Mouse (Mus musculus) ES-E14 (cell line): ENCODE results near the gene Krt31. TPM values are rescaled to one million over a fixed set of nuclear protein-coding genes. Genes with fewer than 3 reads are reported as not detected.

ENCODE experiments used
- DNase-seq: peaks from one replicate; pipeline ENCODE4 v3.0.0-alpha.2; 2013; ENCODE audit warnings: low read depth, low spot score
- H3K27ac ChIP-seq: 2 replicates; pipeline ENCODE4 v1.5.1; 2012; ENCODE audit warnings: low read depth, mild to moderate bottlenecking, low read length, moderate library complexity, mixed read lengths; ENCODE audit not compliant: poor library complexity, insufficient read depth, severe bottlenecking
- H3K36me3 ChIP-seq: 2 replicates; pipeline ENCODE4 v1.6.1; 2012; ENCODE audit warnings: mild to moderate bottlenecking, low read length, moderate library complexity, mixed read lengths; ENCODE audit not compliant: control insufficient read depth, poor library complexity, insufficient read depth, severe bottlenecking
- H3K4me1 ChIP-seq, 2 experiments: fragments of 150-350 bp in 1 of 2; sonication (generic) in 1 of 2; 2 replicates each; pipeline ENCODE4 v1.6.1; 2012; ENCODE audit warnings: low read length in 2 of 2, mild to moderate bottlenecking in 1 of 2, mixed read lengths in 1 of 2; ENCODE audit not compliant: control insufficient read depth in 2 of 2, insufficient read depth in 2 of 2, poor library complexity in 1 of 2
- H3K4me3 ChIP-seq, 2 experiments: fragments of 150-350 bp in 1 of 2; sonication (generic) in 1 of 2; 2 replicates each; pipeline ENCODE4 v1.5.1; 2012; ENCODE audit warnings: low read length in 2 of 2, low read depth in 1 of 2, mild to moderate bottlenecking in 1 of 2, mixed read lengths in 1 of 2; ENCODE audit not compliant: insufficient read depth in 1 of 2, poor library complexity in 1 of 2, severe bottlenecking in 1 of 2
- H3K9ac ChIP-seq: 2 replicates; pipeline ENCODE4 v1.6.1; 2012; ENCODE audit warnings: low read depth, mild to moderate bottlenecking, low read length, mixed read lengths; ENCODE audit not compliant: poor library complexity, insufficient read depth, severe bottlenecking
- H3K9me3 ChIP-seq: fragments of 150-350 bp; sonication (generic); 2 replicates; pipeline ENCODE4 v1.6.1; 2012; ENCODE audit warnings: low read depth, mild to moderate bottlenecking, low read length; ENCODE audit not compliant: control insufficient read depth, insufficient read depth
- CHD2 ChIP-seq: IDR thresholded peaks from 2 replicates; pipeline ENCODE4 v1.6.1; 2014; ENCODE audit warnings: mild to moderate bottlenecking, low read depth, low read length, inconsistent platforms
- HCFC1 ChIP-seq: IDR thresholded peaks from 2 replicates; pipeline ENCODE4 v1.6.1; 2012; ENCODE audit warnings: low read length, inconsistent platforms, borderline replicate concordance; ENCODE audit not compliant: insufficient read depth
- MAFK ChIP-seq: IDR thresholded peaks from 2 replicates; pipeline ENCODE4 v1.6.1; 2014; ENCODE audit warnings: mild to moderate bottlenecking, low read depth, low read length, inconsistent platforms; ENCODE audit not compliant: insufficient read depth
- ZC3H11A ChIP-seq: IDR thresholded peaks from 2 replicates; pipeline ENCODE4 v1.6.1; 2012; ENCODE audit warnings: low read depth, mild to moderate bottlenecking, inconsistent platforms, low read length, borderline replicate concordance
- ZNF384 ChIP-seq: IDR thresholded peaks from 2 replicates; pipeline ENCODE4 v1.6.1; 2012; ENCODE audit warnings: low read depth, low read length, inconsistent platforms
- in situ Hi-C, 2 experiments: fragments of 600-800 bp; cut with MboI; formaldehyde crosslinking; loops; one replicate each; pipeline ENCODE4 v1.15.1; 2025; ENCODE audit warnings: low sequenced_read_pairs in 2 of 2, inconsistent platforms in 1 of 2; ENCODE audit not compliant: unreplicated experiment in 2 of 2
- total RNA-seq: library from RNA; depleted of rRNA; stranded (reverse); fragments of 300-350 nt; gene quantifications from 2 replicates; pipeline ENCODE4 v1.2.3, GENCODE M21; 2012

Krt31 gene
- total RNA-seq, 1 experiment, result not detected

DNA sequence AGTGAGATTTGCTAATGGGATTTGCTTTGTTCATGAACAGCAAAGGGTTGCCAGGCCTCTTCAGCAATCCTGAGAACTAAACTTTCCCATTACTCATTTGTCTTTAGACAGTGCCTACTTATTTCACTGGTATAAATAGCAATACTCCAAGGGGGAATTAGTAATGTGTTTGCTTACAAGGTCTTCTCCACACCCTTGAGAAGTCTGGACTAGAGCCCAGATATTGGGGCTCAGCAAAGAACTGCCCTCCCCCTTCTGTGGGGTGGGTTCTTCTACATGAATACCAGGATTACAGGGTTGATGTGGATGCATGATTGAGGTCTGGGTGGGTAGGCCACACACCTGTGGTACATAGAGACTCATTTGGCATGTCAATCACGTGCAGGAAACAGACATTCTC, 23.5 kb upstream of the Krt31 start:
- H3K36me3 ChIP-seq, result no peaks in the 10 kb centered on the region
- no peak for DNase-seq
- no peaks in the 10 kb centered on the region for H3K9me3 ChIP-seq
- H3K9ac ChIP-seq, result no peak overlapping the region
- no peak overlapping the region for H3K27ac ChIP-seq
- in situ Hi-C loops, result loop anchor here in 1 of 2 experiments (5.0 kb wide), 1 partner anchor 208 kb away; no protein-coding TSS in a partner anchor
- TF ChIP-seq CHD2 (no peak), ZNF384 (no peak), HCFC1 (no peak), MAFK (no peak), ZC3H11A (no peak)
- no peak overlapping the region for H3K4me3 ChIP-seq
- H3K4me1 ChIP-seq, result no peaks in the 10 kb centered on the region

DNA sequence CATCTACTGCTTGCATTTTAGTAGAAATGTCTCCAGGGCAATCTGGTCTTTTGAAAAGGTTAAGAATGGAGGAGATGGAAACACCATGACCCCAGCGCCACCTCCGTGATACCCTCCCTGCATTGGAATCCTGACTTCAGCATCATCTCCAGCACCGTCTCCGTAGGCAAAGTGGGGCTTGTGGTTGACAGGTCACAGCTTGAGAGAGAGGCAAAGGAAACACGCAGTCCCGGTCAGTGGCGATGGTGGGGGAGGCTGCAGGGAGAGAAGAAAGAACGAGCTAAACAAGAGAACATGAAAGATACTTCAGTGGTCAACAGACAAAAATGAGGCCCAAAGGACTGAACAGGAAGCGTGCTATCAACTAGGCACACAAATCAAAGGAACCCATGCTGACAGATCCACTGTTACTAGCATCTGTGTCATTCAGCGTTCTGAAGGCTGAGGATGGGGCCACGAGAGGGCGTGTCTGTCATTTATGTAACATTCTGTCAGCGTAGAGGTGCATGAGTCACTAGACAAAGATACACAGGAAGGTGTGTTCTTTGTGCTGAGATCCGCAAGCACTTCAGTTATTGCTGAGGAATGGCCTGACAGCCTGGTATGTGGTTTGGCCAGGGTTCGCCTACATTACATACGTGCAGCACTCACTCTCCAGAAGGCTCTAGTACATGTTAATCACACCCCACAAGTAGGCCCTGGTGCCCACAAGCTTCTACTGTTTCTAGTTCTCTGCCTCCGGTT, 17.1 kb upstream of the Krt31 start:
- no peak overlapping the region for H3K27ac ChIP-seq
- H3K9ac ChIP-seq, result no peak overlapping the region
- H3K4me1 ChIP-seq, result no peaks in the 10 kb centered on the region
- H3K36me3 ChIP-seq, result no peaks in the 10 kb centered on the region
- DNase-seq, result no peak
- TF ChIP-seq ZC3H11A, result no peak
- TF ChIP-seq CHD2, result no peak
- TF ChIP-seq ZNF384, result no peak
- no peak for TF ChIP-seq MAFK
- no peak for TF ChIP-seq HCFC1
- H3K4me3 ChIP-seq, result no peak overlapping the region
- no peaks in the 10 kb centered on the region for H3K9me3 ChIP-seq
- in situ Hi-C loops, result loop anchor here in 1 of 2 experiments (10.0 kb wide), 1 partner anchor 227 kb away; no protein-coding TSS in a partner anchor

DNA sequence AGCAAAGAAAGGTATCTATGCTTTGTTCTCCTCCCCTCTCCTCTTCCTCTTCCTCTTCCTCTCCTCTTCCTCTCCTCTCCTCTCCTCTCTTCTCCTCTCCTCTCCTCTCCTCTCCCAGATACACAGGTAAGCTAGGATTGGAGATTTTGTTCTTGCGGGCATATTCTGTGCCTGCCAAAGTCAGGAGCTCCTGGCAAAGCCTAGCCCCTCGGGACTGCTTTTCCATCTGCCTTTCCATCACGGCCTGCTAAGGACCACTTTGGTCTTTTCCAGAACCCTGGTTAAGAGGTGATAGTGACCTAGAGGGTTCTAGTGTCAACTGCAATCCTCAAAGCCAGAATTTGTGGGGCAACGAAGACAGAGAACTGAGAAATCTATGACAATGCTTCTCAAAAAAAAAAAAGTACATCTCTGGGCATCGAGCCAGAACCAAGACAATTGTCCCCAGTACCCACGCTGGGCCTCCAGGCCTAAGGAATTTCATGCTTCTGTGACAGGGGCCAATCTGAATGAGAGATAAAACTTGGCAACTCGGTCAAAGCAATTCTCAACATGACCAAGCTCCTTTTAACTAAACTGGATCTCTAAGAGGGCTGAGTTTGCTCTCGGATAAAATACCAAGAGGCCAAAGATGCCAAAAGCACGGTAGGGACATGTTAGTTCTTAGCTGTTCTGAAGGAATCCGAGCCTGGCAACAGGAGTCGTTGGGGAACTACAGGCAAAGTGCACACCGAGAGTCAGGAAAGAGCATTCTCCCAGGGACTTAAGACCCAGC, 16.1 kb upstream of the Krt31 start:
- H3K27ac ChIP-seq, result no peak overlapping the region
- no peaks in the 10 kb centered on the region for H3K9me3 ChIP-seq
- TF ChIP-seq ZNF384, result no peak
- no peak for TF ChIP-seq HCFC1
- TF ChIP-seq CHD2, result no peak
- no peak for TF ChIP-seq MAFK
- TF ChIP-seq ZC3H11A, result no peak
- H3K4me3 ChIP-seq, result no peak overlapping the region
- no peaks in the 10 kb centered on the region for H3K36me3 ChIP-seq
- H3K9ac ChIP-seq, result no peak overlapping the region
- DNase-seq, result no peak
- no peaks in the 10 kb centered on the region for H3K4me1 ChIP-seq
- in situ Hi-C loops, result loop anchor here in 1 of 2 experiments (10.0 kb wide), 1 partner anchor 228 kb away; no protein-coding TSS in a partner anchor

DNA sequence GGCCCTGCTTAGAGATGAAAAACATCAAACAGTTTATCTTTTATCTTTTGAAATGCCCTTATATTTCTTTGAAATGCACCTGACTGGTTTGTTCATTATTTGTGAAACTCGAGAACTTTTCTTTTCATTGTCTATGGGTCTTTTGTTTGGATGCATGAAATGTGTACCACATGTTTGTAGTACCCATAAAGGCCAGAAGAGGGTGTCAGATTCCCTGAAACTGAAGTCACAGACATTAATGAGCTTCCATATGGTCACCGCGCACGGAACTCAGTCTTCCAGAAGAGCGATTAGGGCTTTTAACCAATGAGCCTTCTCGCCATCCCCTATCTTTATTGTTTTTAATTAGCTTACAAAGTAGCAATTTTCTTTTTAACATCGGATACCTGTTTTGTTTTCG, 8.5 kb upstream of the Krt31 start:
- H3K4me3 ChIP-seq, result no peak overlapping the region
- no peaks in the 10 kb centered on the region for H3K36me3 ChIP-seq
- no peaks in the 10 kb centered on the region for H3K4me1 ChIP-seq
- peak; percentile 65 for DNase-seq
- no peak overlapping the region for H3K27ac ChIP-seq
- no peak overlapping the region for H3K9ac ChIP-seq
- in situ Hi-C loops, result no loop called here
- TF ChIP-seq CHD2 (no peak), ZC3H11A (peak; percentile 72), MAFK (no peak), HCFC1 (no peak), ZNF384 (no peak)
- no peaks in the 10 kb centered on the region for H3K9me3 ChIP-seq
